Mouse (Mus musculus): ENCODE measurements around the gene Park7. TPM values are rescaled to one million over a fixed set of nuclear protein-coding genes. Genes with fewer than 3 reads are reported as not detected.
A peak's percentile ranks its signal among the peaks of the same experiment; 100 is the strongest.

Gene Park7
- polyA plus RNA-seq, 1 experiment from 2014 or later = 304 TPM

GRCm38 (mm10) chr4:150855346-150855745 is 58.9 kb downstream of the Park7 start:
- Histone ChIP-seq H3K36me3 (no peaks in the 10 kb centered on the region), H3K9me3 (replicated peaks) (no peaks in the 10 kb centered on the region), H3K27me3 (peaks cover 34% of the 10 kb centered on the region), H3K4me3 (replicated peaks) (peak overlapping the region; percentile 69), H3K4me1 (replicated peaks) (peaks cover 17% of the 10 kb centered on the region), H3K9ac (peak overlapping the region; percentile 78), H3K4me2 (peak overlapping the region; percentile 78), H3K27ac (peak overlapping the region; percentile 74)
- ATAC-seq (ENCODE audit: low read depth) (no peak; the same call in 1 of the 2 replicates), DNase-seq (no peak)
- WGBS (ENCODE audit: insufficient replicate concordance) = 2% methylated on average over 40 of the region's 43 CpGs

- peak; percentile 87 for DNase-seq
- Histone ChIP-seq H3K4me2 (peak overlapping the region; percentile 78), H3K9me3 (replicated peaks) (no peaks in the 10 kb centered on the region), H3K27ac (peak overlapping the region; percentile 75), H3K4me3 (replicated peaks) (peak overlapping the region; percentile 69), H3K27me3 (peaks cover 34% of the 10 kb centered on the region), H3K4me1 (replicated peaks) (peaks cover 17% of the 10 kb centered on the region), H3K36me3 (no peaks in the 10 kb centered on the region), H3K9ac (peak overlapping the region; percentile 78)
- under 1% methylated on average over 59 of the region's 59 CpGs for WGBS (ENCODE audit: insufficient replicate concordance)
- peak; percentile 77 for ATAC-seq (ENCODE audit: low read depth)
These were observed 59.4 kb downstream of the Park7 start for GRCm38 (mm10) chr4:150854839-150855246.

GRCm38 (mm10) chr4:150853680-150854461 is 60.4 kb downstream of the Park7 start, which contains the start of gene Errfi1:
Gene Errfi1 (plus strand): TSS chr4:150853919.
- Histone ChIP-seq H3K27me3 (peaks cover 34% of the 10 kb centered on the region), H3K4me3 (replicated peaks) (peak within 1 kb of the TSS; percentile 69), H3K4me1 (replicated peaks) (peaks cover 17% of the 10 kb centered on the region), H3K27ac (peak within 1 kb of the TSS; percentile 75), H3K4me2 (peak within 1 kb of the TSS; percentile 78), H3K9ac (peak within 1 kb of the TSS; percentile 36; the same call in 1 of the 2 replicates), H3K36me3 (no peaks in the 10 kb centered on the region), H3K9me3 (replicated peaks) (no peaks in the 10 kb centered on the region)
- ATAC-seq (ENCODE audit: low read depth) (peak; percentile 79), DNase-seq (peak; percentile 9)
- 51% methylated on average over 13 of the region's 13 CpGs for WGBS (ENCODE audit: insufficient replicate concordance)

DNA sequence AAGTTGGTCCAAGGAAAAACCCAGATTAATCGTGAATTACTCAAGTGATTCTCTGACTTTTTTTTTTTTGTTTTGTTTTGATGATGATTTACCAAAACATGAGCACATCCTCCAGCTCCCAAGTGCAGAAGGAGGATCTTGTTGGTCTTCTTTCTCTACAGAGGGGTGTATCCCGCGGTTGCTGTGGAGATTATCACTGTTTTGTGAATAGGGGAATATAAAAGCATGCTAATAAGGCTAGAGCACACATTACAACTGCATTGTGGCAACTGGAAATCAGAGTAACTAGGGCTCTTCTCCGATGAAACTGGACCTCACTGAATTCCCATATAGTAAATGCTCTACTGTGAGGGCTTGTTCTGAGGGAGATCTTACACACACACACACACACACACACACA is 61.8 kb downstream of the Park7 start:
- H3K27ac ChIP-seq = 0 out of 2 replicates have a peak overlapping the region, but pooled peaks have one; percentile 30
- H3K4me1 ChIP-seq (replicated peaks) = peaks cover 12% of the 10 kb centered on the region
- DNase-seq = no peak
- no peak overlapping the region for H3K9ac ChIP-seq
- no peak for ATAC-seq (ENCODE audit: low read depth)
- H3K36me3 ChIP-seq = no peaks in the 10 kb centered on the region
- H3K27me3 ChIP-seq = peaks cover 34% of the 10 kb centered on the region
- no peak overlapping the region for H3K4me2 ChIP-seq
- H3K9me3 ChIP-seq (replicated peaks) = no peaks in the 10 kb centered on the region
- no peak overlapping the region for H3K4me3 ChIP-seq (replicated peaks)
- WGBS (ENCODE audit: insufficient replicate concordance) = 55% methylated on average over 4 of the region's 4 CpGs

- Histone ChIP-seq H3K4me2 (no peak overlapping the region), H3K4me3 (replicated peaks) (no peak overlapping the region), H3K9me3 (replicated peaks) (no peaks in the 10 kb centered on the region), H3K27ac (no peak overlapping the region), H3K36me3 (no peaks in the 10 kb centered on the region), H3K27me3 (peaks cover 33% of the 10 kb centered on the region), H3K9ac (no peak overlapping the region), H3K4me1 (replicated peaks) (peaks cover 11% of the 10 kb centered on the region)
- 63% methylated on average over 8 of the region's 8 CpGs for WGBS (ENCODE audit: insufficient replicate concordance)
- ATAC-seq (ENCODE audit: low read depth) (no peak), DNase-seq (no peak)
These were observed 62.2 kb downstream of the Park7 start for GRCm38 (mm10) chr4:150852045-150852444.

DNA sequence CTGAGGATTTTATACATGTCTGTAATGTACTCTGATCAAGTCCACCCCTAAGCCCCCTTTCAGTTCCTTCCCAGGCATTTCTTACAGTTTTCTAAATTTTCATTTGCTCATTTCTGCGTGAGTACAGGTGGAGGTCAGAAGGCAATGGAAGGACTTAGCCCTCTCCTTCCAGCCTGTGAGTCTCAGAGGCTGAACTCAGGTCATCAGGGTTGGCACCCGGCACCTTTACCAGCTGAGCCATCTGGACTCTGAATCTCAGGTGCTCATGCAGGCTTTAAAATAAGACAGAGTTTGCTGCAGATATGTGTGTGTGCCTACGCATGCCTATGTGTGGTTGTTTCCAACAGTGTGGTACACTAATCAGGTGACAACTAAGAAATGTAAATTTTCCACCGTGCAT is 63.3 kb downstream of the Park7 start:
- DNase-seq (no peak), ATAC-seq (ENCODE audit: low read depth) (no peak)
- no peak overlapping the region for H3K27ac ChIP-seq
- WGBS (ENCODE audit: insufficient replicate concordance) = 71% methylated on average over 4 of the region's 4 CpGs
- H3K36me3 ChIP-seq = no peaks in the 10 kb centered on the region
- H3K9me3 ChIP-seq (replicated peaks) = no peaks in the 10 kb centered on the region
- no peak overlapping the region for H3K4me3 ChIP-seq (replicated peaks)
- no peak overlapping the region for H3K4me2 ChIP-seq
- H3K9ac ChIP-seq = no peak overlapping the region
- H3K27me3 ChIP-seq = peaks cover 26% of the 10 kb centered on the region
- H3K4me1 ChIP-seq (replicated peaks) = peaks cover 11% of the 10 kb centered on the region

- DNase-seq (no peak), ATAC-seq (ENCODE audit: low read depth) (no peak)
- peaks cover 17% of the 10 kb centered on the region for H3K27me3 ChIP-seq
- no peak overlapping the region for H3K4me3 ChIP-seq (replicated peaks)
- no peak overlapping the region for H3K9ac ChIP-seq
- WGBS (ENCODE audit: insufficient replicate concordance) = 57% methylated on average over 10 of the region's 10 CpGs
- no peaks in the 10 kb centered on the region for H3K36me3 ChIP-seq
- H3K4me2 ChIP-seq = no peak overlapping the region
- H3K9me3 ChIP-seq (replicated peaks) = no peaks in the 10 kb centered on the region
- no peak overlapping the region for H3K27ac ChIP-seq
- peaks cover 5% of the 10 kb centered on the region for H3K4me1 ChIP-seq (replicated peaks)
These were observed 64.3 kb downstream of the Park7 start for GRCm38 (mm10) chr4:150849964-150850363.

Other genes starting within 250 kb of the Park7 start
- gene Errfi1, start 60.5 kb downstream of the Park7 start, polyA plus RNA-seq (2015; fragmentation: Nextera tagmentation; extraction: Ambion mirVana) = 12.8 and 15.4 TPM in 2 replicates
- gene Tnfrsf9, start 125 bp upstream of the Park7 start, polyA plus RNA-seq (2015; fragmentation: Nextera tagmentation; extraction: Ambion mirVana) = 0.17 and 0.20 TPM in 2 replicates
- not detected in 2 replicates for gene Uts2, start 82.7 kb upstream of the Park7 start, polyA plus RNA-seq (2015; fragmentation: Nextera tagmentation; extraction: Ambion mirVana)
- gene Per3, start 130.2 kb upstream of the Park7 start, polyA plus RNA-seq (2015; fragmentation: Nextera tagmentation; extraction: Ambion mirVana) = 2.6 and 2.7 TPM in 2 replicates
- 43.1 and 47.5 TPM in 2 replicates for gene Vamp3, start 143.5 kb upstream of the Park7 start, polyA plus RNA-seq (2015; fragmentation: Nextera tagmentation; extraction: Ambion mirVana)
- not detected in 2 replicates for gene Gm13090, start 175.1 kb upstream of the Park7 start, polyA plus RNA-seq (2015; fragmentation: Nextera tagmentation; extraction: Ambion mirVana)

Measured in liver, embryonic 13.5 days (tissue).